8 mouse cellular contexts compared by ENCODE assay signal in the genomic region with DNA sequence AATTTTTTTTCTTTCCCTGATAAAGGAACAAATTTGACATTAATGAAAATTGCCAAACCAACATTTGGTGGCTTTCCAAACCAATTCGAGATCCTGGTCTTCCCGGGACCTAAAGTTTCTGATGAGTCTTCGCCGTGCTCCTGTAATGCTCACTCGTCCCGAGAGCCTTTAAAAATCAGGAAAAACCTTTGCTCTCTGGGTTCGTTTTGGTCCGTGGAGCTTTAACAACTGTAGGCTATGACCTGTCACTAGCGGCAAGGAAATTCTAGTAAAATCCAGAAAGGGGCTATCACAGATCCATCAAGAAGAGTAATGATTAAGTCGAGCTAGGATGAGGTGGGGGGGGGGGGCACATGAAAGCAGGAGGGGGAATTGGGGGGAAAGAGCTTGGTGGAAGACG. TPM values are rescaled to one million over a fixed set of nuclear protein-coding genes. Genes with fewer than 3 reads are reported as not detected.
DNase-seq lines count a peak whose midpoint lies in the region; ATAC-seq and TF ChIP-seq lines count a peak whose summit lies in the region.

No protein-coding gene starts in this region.

- no peak for ATAC-seq in limb, embryonic 15.5 days (ENCODE audit: insufficient number of reproducible peaks, low FRiP score, low TSS enrichment, low read depth)
- ATAC-seq in megakaryocyte progenitor cell, adult 5-6 weeks (replicated peaks; ENCODE audit: poor library complexity), result no peak

- H3K4me3 ChIP-seq in testis, adult 2 months (ENCODE audit: control insufficient read depth, low read depth, low read length), result peak overlapping the region; percentile 92
- H3K4me3 ChIP-seq in limb, embryonic 15.5 days, result peak overlapping the region; percentile 64

- H3K9ac ChIP-seq in limb, embryonic 15.5 days, result peak overlapping the region; percentile 72

- H3K27ac ChIP-seq in testis, adult 2 months (ENCODE audit: control insufficient read depth, insufficient read depth, low read depth, low read length), result peak overlapping the region; percentile 75
- H3K27ac ChIP-seq in limb, embryonic 15.5 days, result peak overlapping the region; percentile 86

- no peak for TF ChIP-seq CTCF in testis, adult 2 months (IDR thresholded peaks at IDR 0.05; ENCODE audit: control insufficient read depth, insufficient read depth, insufficient replicate concordance, low read depth, low read length)

- H3K9me3 ChIP-seq in limb, embryonic 15.5 days, result no peaks in the 10 kb centered on the region

- DNase-seq in adrenal gland, adult (ENCODE audit: inconsistent age in 2 of 2, low spot score in 1 of 2), result peak; percentile 12 to 63
- no peak for DNase-seq in adrenal gland, postnatal 36 days
- DNase-seq in testis, postnatal 14 days (ENCODE audit: low spot score), result no peak
- DNase-seq in ovary, postnatal 14 days (ENCODE audit: low spot score), result no peak
- no peak for DNase-seq in T-cell, adult 2 months (ENCODE audit: low spot score)

- H3K27me3 ChIP-seq in testis, adult 2 months (ENCODE audit: control insufficient read depth, insufficient read depth, low read length), result no peaks in the 10 kb centered on the region
- no peaks in the 10 kb centered on the region for H3K27me3 ChIP-seq in limb, embryonic 15.5 days

- peaks cover 2% of the 10 kb centered on the region; the same call in 1 of the 2 replicates for H3K36me3 ChIP-seq in testis, adult 2 months (ENCODE audit: control insufficient read depth, insufficient read depth, low read length)
- H3K36me3 ChIP-seq in limb, embryonic 15.5 days, result peaks cover 37% of the 10 kb centered on the region

- no peaks in the 10 kb centered on the region; the same call in 1 of the 2 replicates for H3K4me1 ChIP-seq in testis, adult 2 months (ENCODE audit: control insufficient read depth, insufficient read depth, low read length)
- H3K4me1 ChIP-seq in limb, embryonic 15.5 days, result peaks cover 7% of the 10 kb centered on the region

- H3K4me2 ChIP-seq in limb, embryonic 15.5 days, result peak overlapping the region; percentile 61

- no peak for TF ChIP-seq POLR2A in testis, adult 2 months (IDR thresholded peaks at IDR 0.05; ENCODE audit: control insufficient read depth, low read depth, low read length)

- 2% methylated on average over 11 of the region's 11 CpGs for WGBS in limb, embryonic 15.5 days

RNA-seq across cellular contexts. Expression of a gene that starts 0.6 kb away (rescaled TPM):
- 10 to 100 TPM; 89.0 to 97.3 TPM for total RNA-seq in adrenal gland, postnatal 36 days (2021)
- 13.3 and 14.1 TPM in 2 replicates for polyA plus RNA-seq in testis, adult 2 months (2012; rRNA removed)
- polyA plus RNA-seq in limb, embryonic 15.5 days (2015; fragmentation: Nextera tagmentation; extraction: Ambion mirVana), result 151 and 154 TPM in 2 replicates
- 113 and 123 TPM in 2 replicates for total RNA-seq in megakaryocyte progenitor cell, adult 5-6 weeks (2015)
- total RNA-seq in megakaryocyte progenitor cell, adult 5-6 weeks (2017), result 142 and 179 TPM in 2 replicates

RNA-seq across cellular contexts. Expression of a gene that starts 9.4 kb away (rescaled TPM):
- 10 to 100 TPM; 54.1 to 96.1 TPM for total RNA-seq in adrenal gland, postnatal 36 days (2021)
- 86.6 and 89.2 TPM in 2 replicates for polyA plus RNA-seq in testis, adult 2 months (2012; rRNA removed)
- 78.8 and 86.0 TPM in 2 replicates for polyA plus RNA-seq in limb, embryonic 15.5 days (2015; fragmentation: Nextera tagmentation; extraction: Ambion mirVana)
- total RNA-seq in megakaryocyte progenitor cell, adult 5-6 weeks (2015), result 27.3 and 28.5 TPM in 2 replicates
- total RNA-seq in megakaryocyte progenitor cell, adult 5-6 weeks (2017), result 10.0 and 16.5 TPM in 2 replicates

RNA-seq across cellular contexts. Expression of a gene that starts 18.4 kb away (rescaled TPM):
- not detected for total RNA-seq in adrenal gland, postnatal 36 days (2021)
- polyA plus RNA-seq in testis, adult 2 months (2012; rRNA removed), result 0.18 and 0.23 TPM in 2 replicates
- polyA plus RNA-seq in limb, embryonic 15.5 days (2015; fragmentation: Nextera tagmentation; extraction: Ambion mirVana), result 0.17 and 0.33 TPM in 2 replicates
- total RNA-seq in megakaryocyte progenitor cell, adult 5-6 weeks (2015), result 0.72 and 0.73 TPM in 2 replicates
- total RNA-seq in megakaryocyte progenitor cell, adult 5-6 weeks (2017), result not detected in 2 replicates

RNA-seq across cellular contexts. Expression of a gene that starts 29.9 kb away (rescaled TPM):
- 10 to 100 TPM; 49.9 to 55.6 TPM for total RNA-seq in adrenal gland, postnatal 36 days (2021)
- polyA plus RNA-seq in testis, adult 2 months (2012; rRNA removed), result 18.9 and 20.6 TPM in 2 replicates
- polyA plus RNA-seq in limb, embryonic 15.5 days (2015; fragmentation: Nextera tagmentation; extraction: Ambion mirVana), result 78.0 and 83.6 TPM in 2 replicates
- 30.6 and 34.3 TPM in 2 replicates for total RNA-seq in megakaryocyte progenitor cell, adult 5-6 weeks (2015)
- total RNA-seq in megakaryocyte progenitor cell, adult 5-6 weeks (2017), result 101 and 102 TPM in 2 replicates

RNA-seq across cellular contexts. Expression of a gene that starts 52.9 kb away (rescaled TPM):
- 1 to 10 TPM; 1.5 to 2.7 TPM for total RNA-seq in adrenal gland, postnatal 36 days (2021)
- 2.3 and 3.7 TPM in 2 replicates for polyA plus RNA-seq in testis, adult 2 months (2012; rRNA removed)
- 1.5 and 2.5 TPM in 2 replicates for polyA plus RNA-seq in limb, embryonic 15.5 days (2015; fragmentation: Nextera tagmentation; extraction: Ambion mirVana)
- not detected in 2 replicates for total RNA-seq in megakaryocyte progenitor cell, adult 5-6 weeks (2015)
- not detected in 2 replicates for total RNA-seq in megakaryocyte progenitor cell, adult 5-6 weeks (2017)

Comparison
In these comparisons a context has a peak if more than half of its experiments do, and no peak if none do; other contexts are left out.
1. DNase-seq: peak in adrenal gland, adult (2 of 2); none in adrenal gland, postnatal 36 days (0 of 2), testis, postnatal 14 days (single experiment), ovary, postnatal 14 days (single experiment) and T-cell, adult 2 months (single experiment).